Mouse (Mus musculus) liver, embryonic 13.5 days (tissue): Measurements from ENCODE around the gene Klhl28. TPM values are rescaled to one million over a fixed set of nuclear protein-coding genes. Genes with fewer than 3 reads are reported as not detected.

Experiments
- ATAC-seq: fragments of 200-750 bp; cut with Nextera tagmentation; 2 replicates; pipeline ENCODE4 v1.8.0; 2017; ENCODE audit warnings: low read depth, mild to moderate bottlenecking, moderate number of reproducible peaks, moderate library complexity
- DNase-seq: peaks from one replicate; pipeline ENCODE4 v3.0.0; 2022
- H3K27ac ChIP-seq: fragments of 300-500 bp; sonication (generic); 2 replicates; pipeline ENCODE4 v1.5.1; 2015; ENCODE audit warnings: moderate library complexity, mild to moderate bottlenecking, inconsistent platforms
- H3K27me3 ChIP-seq: fragments of 300-500 bp; sonication (generic); 2 replicates; pipeline ENCODE4 v1.6.1; 2015; ENCODE audit warnings: mild to moderate bottlenecking, inconsistent platforms
- H3K36me3 ChIP-seq: fragments of 300-500 bp; sonication (generic); 2 replicates; pipeline ENCODE4 v1.6.1; 2015; ENCODE audit warnings: mild to moderate bottlenecking, inconsistent platforms
- H3K4me1 ChIP-seq: fragments of 300-500 bp; sonication (generic); replicated peaks from 2 replicates; pipeline ENCODE4 v1.6.1; 2015; ENCODE audit warnings: inconsistent platforms
- H3K4me2 ChIP-seq: fragments of 300-500 bp; sonication (generic); 2 replicates; pipeline ENCODE4 v1.6.1; 2015; ENCODE audit warnings: inconsistent platforms, mild to moderate bottlenecking, moderate library complexity
- H3K4me3 ChIP-seq: fragments of 300-500 bp; sonication (generic); replicated peaks from 2 replicates; pipeline ENCODE4 v1.5.1; 2015; ENCODE audit warnings: mild to moderate bottlenecking, inconsistent platforms
- H3K9ac ChIP-seq: fragments of 300-500 bp; sonication (generic); 2 replicates; pipeline ENCODE4 v1.6.1; 2015; ENCODE audit warnings: mild to moderate bottlenecking, inconsistent platforms
- H3K9me3 ChIP-seq: fragments of 300-500 bp; sonication (generic); replicated peaks from 2 replicates; pipeline ENCODE4 v1.6.1; 2016; ENCODE audit warnings: inconsistent platforms
- WGBS: fragments of 180-500 bp; shearing (Covaris S2); methylation state at CpG from one replicate; pipeline ENCODE4 v1.1.7; 2015; ENCODE audit not compliant: insufficient replicate concordance; 5-methylcytosine and 5-hydroxymethylcytosine counted together
- polyA plus RNA-seq: library from polyadenylated mRNA; unstranded; fragments of >200 nt; fragmentation: Nextera tagmentation; extraction: Ambion mirVana; gene quantifications from 2 replicates; pipeline ENCODE4 v1.2.1, GENCODE M21; 2015

Klhl28 gene
- polyA plus RNA-seq = 3.6 and 4.0 TPM in 2 replicates

GRCm38 (mm10) chr12:64965124-64966026, at the start of gene Klhl28, which contains the start of gene Togaram1:
TSS of gene Klhl28 (minus strand) at chr12:64965534.
TSS of gene Togaram1 (plus strand) at chr12:64965804.
- under 1% methylated on average over 45 of the region's 45 CpGs for WGBS
- Histone ChIP-seq H3K9ac (peak within 1 kb of the TSS; percentile 86), H3K36me3 (no peaks in the 10 kb centered on the region), H3K27me3 (no peaks in the 10 kb centered on the region), H3K4me1 (peaks cover 49% of the 10 kb centered on the region), H3K27ac (peak within 1 kb of the TSS; percentile 79), H3K9me3 (no peaks in the 10 kb centered on the region), H3K4me2 (peak within 1 kb of the TSS; percentile 87), H3K4me3 (peak within 1 kb of the TSS; percentile 96)
- ATAC-seq = peak; percentile 98
- DNase-seq = peak; percentile 98

GRCm38 (mm10) chr12:65007725-65008124, 42.4 kb upstream of the Klhl28 start:
- Histone ChIP-seq H3K27me3 (no peaks in the 10 kb centered on the region), H3K4me1 (no peaks in the 10 kb centered on the region), H3K36me3 (peaks cover 67% of the 10 kb centered on the region), H3K9ac (no peak overlapping the region), H3K4me3 (no peak overlapping the region), H3K27ac (no peak overlapping the region), H3K4me2 (no peak overlapping the region), H3K9me3 (no peaks in the 10 kb centered on the region)
- ATAC-seq (no peak), DNase-seq (no peak)
- WGBS = 78% methylated on average over 3 of the region's 3 CpGs

GRCm38 (mm10) chr12:64977518-64977917, 12.2 kb upstream of the Klhl28 start:
- Histone ChIP-seq H3K9me3 (no peaks in the 10 kb centered on the region), H3K4me3 (no peak overlapping the region), H3K4me2 (no peak overlapping the region), H3K27ac (no peak overlapping the region), H3K36me3 (peaks cover 39% of the 10 kb centered on the region), H3K27me3 (no peaks in the 10 kb centered on the region), H3K4me1 (peaks cover 15% of the 10 kb centered on the region; the same call in 1 of the 2 replicates), H3K9ac (no peak overlapping the region)
- ATAC-seq = no peak
- DNase-seq = no peak
- 74% methylated on average over 1 of the region's 1 CpGs for WGBS

- peaks cover 23% of the 10 kb centered on the region for H3K4me1 ChIP-seq
- H3K9me3 ChIP-seq = no peaks in the 10 kb centered on the region
- H3K4me3 ChIP-seq = no peak overlapping the region
- no peak overlapping the region for H3K9ac ChIP-seq
- no peak for DNase-seq
- no peak overlapping the region for H3K27ac ChIP-seq
- H3K27me3 ChIP-seq = no peaks in the 10 kb centered on the region
- H3K4me2 ChIP-seq = no peak overlapping the region
- 16% methylated on average over 1 of the region's 1 CpGs for WGBS
- H3K36me3 ChIP-seq = peaks cover 34% of the 10 kb centered on the region
- no peak for ATAC-seq
Measured at GRCm38 (mm10) chr12:64976191-64976590, 10.9 kb upstream of the Klhl28 start.

- Histone ChIP-seq H3K9me3 (no peaks in the 10 kb centered on the region), H3K9ac (no peak overlapping the region), H3K4me3 (no peak overlapping the region), H3K36me3 (peaks cover 35% of the 10 kb centered on the region), H3K27ac (no peak overlapping the region), H3K4me2 (no peak overlapping the region), H3K4me1 (peaks cover 30% of the 10 kb centered on the region), H3K27me3 (no peaks in the 10 kb centered on the region)
- no peak for DNase-seq
- ATAC-seq = no peak; the same call in 1 of the 2 replicates
- 17% methylated on average over 6 of the region's 6 CpGs for WGBS
Measured at GRCm38 (mm10) chr12:64975558-64975957, 10.2 kb upstream of the Klhl28 start.

- Histone ChIP-seq H3K4me2 (no peak overlapping the region), H3K9ac (no peak overlapping the region), H3K27ac (no peak overlapping the region), H3K9me3 (no peaks in the 10 kb centered on the region), H3K4me3 (no peak overlapping the region), H3K4me1 (peaks cover 58% of the 10 kb centered on the region), H3K27me3 (no peaks in the 10 kb centered on the region), H3K36me3 (peaks cover 9% of the 10 kb centered on the region)
- WGBS = 45% methylated on average over 6 of the region's 6 CpGs
- DNase-seq (no peak), ATAC-seq (no peak)
Measured at GRCm38 (mm10) chr12:64972063-64972462, 6.7 kb upstream of the Klhl28 start.

- H3K36me3 ChIP-seq = 0 out of 2 replicates have a peak, but pooled peaks cover 3% of the 10 kb centered on the region
- ATAC-seq = no peak
- H3K4me3 ChIP-seq = no peak overlapping the region
- no peaks in the 10 kb centered on the region for H3K27me3 ChIP-seq
- no peak overlapping the region for H3K27ac ChIP-seq
- no peak overlapping the region for H3K9ac ChIP-seq
- H3K4me2 ChIP-seq = no peak overlapping the region
- peaks cover 65% of the 10 kb centered on the region for H3K4me1 ChIP-seq
- no peaks in the 10 kb centered on the region for H3K9me3 ChIP-seq
- DNase-seq = no peak
Measured at GRCm38 (mm10) chr12:64971399-64971798, 6.1 kb upstream of the Klhl28 start.

- Histone ChIP-seq H3K27ac (peak overlapping the region; percentile 79; the same call in 1 of the 2 replicates), H3K4me3 (peak overlapping the region; percentile 96), H3K9me3 (no peaks in the 10 kb centered on the region), H3K36me3 (0 out of 2 replicates have a peak, but pooled peaks cover 3% of the 10 kb centered on the region), H3K4me2 (peak overlapping the region; percentile 84), H3K9ac (peak overlapping the region; percentile 86), H3K27me3 (no peaks in the 10 kb centered on the region), H3K4me1 (peaks cover 67% of the 10 kb centered on the region)
- peak; percentile 19 for DNase-seq
- 0% methylated on average over 2 of the region's 2 CpGs for WGBS
- no peak for ATAC-seq
Measured at GRCm38 (mm10) chr12:64968067-64968466, 2.7 kb upstream of the Klhl28 start.

- WGBS = 3% methylated on average over 9 of the region's 9 CpGs
- Histone ChIP-seq H3K36me3 (0 out of 2 replicates have a peak, but pooled peaks cover 3% of the 10 kb centered on the region), H3K4me3 (peak overlapping the region; percentile 96), H3K4me1 (peaks cover 66% of the 10 kb centered on the region), H3K4me2 (peak overlapping the region; percentile 84), H3K9me3 (no peaks in the 10 kb centered on the region), H3K9ac (peak overlapping the region; percentile 86), H3K27me3 (no peaks in the 10 kb centered on the region), H3K27ac (peak overlapping the region; percentile 79)
- DNase-seq (no peak), ATAC-seq (no peak)
Measured at GRCm38 (mm10) chr12:64967470-64967869, 2.1 kb upstream of the Klhl28 start.

- no peak for DNase-seq
- ATAC-seq = no peak
- 0 out of 2 replicates have a peak, but pooled peaks cover 3% of the 10 kb centered on the region for H3K36me3 ChIP-seq
- H3K27ac ChIP-seq = peak overlapping the region; percentile 79
- H3K27me3 ChIP-seq = no peaks in the 10 kb centered on the region
- H3K4me2 ChIP-seq = peak overlapping the region; percentile 84
- peak overlapping the region; percentile 86 for H3K9ac ChIP-seq
- no peaks in the 10 kb centered on the region for H3K9me3 ChIP-seq
- H3K4me3 ChIP-seq = peak overlapping the region; percentile 96
- peaks cover 61% of the 10 kb centered on the region for H3K4me1 ChIP-seq
- 3% methylated on average over 19 of the region's 19 CpGs for WGBS
Measured at GRCm38 (mm10) chr12:64966652-64967435, 1.5 kb upstream of the Klhl28 start.

- Histone ChIP-seq H3K9me3 (no peaks in the 10 kb centered on the region), H3K4me2 (peak overlapping the region; percentile 84), H3K27me3 (no peaks in the 10 kb centered on the region), H3K4me3 (peak overlapping the region; percentile 96), H3K9ac (peak overlapping the region; percentile 86), H3K27ac (peak overlapping the region; percentile 79), H3K4me1 (peaks cover 57% of the 10 kb centered on the region), H3K36me3 (0 out of 2 replicates have a peak, but pooled peaks cover 3% of the 10 kb centered on the region)
- ATAC-seq (peak; percentile 1; the same call in 1 of the 2 replicates), DNase-seq (peak; percentile 50)
- under 1% methylated on average over 44 of the region's 44 CpGs for WGBS
Measured at GRCm38 (mm10) chr12:64966101-64966631, 832 bp upstream of the Klhl28 start.
